Mouse (Mus musculus) erythroblast, embryonic 14.5 days (primary cell): Measurements from ENCODE around the gene Scamp4. TPM values are rescaled to one million over a fixed set of nuclear protein-coding genes. Genes with fewer than 3 reads are reported as not detected.

Experiments
- H3K27me3 ChIP-seq: 2 replicates; pipeline ENCODE4 v1.6.1; 2012; ENCODE audit warnings: inconsistent platforms; ENCODE audit not compliant: control insufficient read depth
- H3K36me3 ChIP-seq: 2 replicates; pipeline ENCODE4 v1.6.1; 2012; ENCODE audit warnings: mild to moderate bottlenecking, inconsistent platforms; ENCODE audit not compliant: control insufficient read depth
- H3K4me1 ChIP-seq: 2 replicates; pipeline ENCODE4 v1.6.1; 2012; ENCODE audit warnings: inconsistent platforms; ENCODE audit not compliant: control insufficient read depth
- H3K4me3 ChIP-seq: replicated peaks from 2 replicates; pipeline ENCODE3; 2012; ENCODE audit warnings: moderate library complexity, mild to moderate bottlenecking, inconsistent platforms
- H3K9me3 ChIP-seq: 2 replicates; pipeline ENCODE4 v1.6.1; 2012; ENCODE audit warnings: low read length, inconsistent platforms, mixed read lengths; ENCODE audit not compliant: control insufficient read depth
- GATA1 ChIP-seq: IDR thresholded peaks from 2 replicates; pipeline ENCODE4 v1.6.1; 2012; ENCODE audit warnings: low read length, inconsistent platforms, mixed read lengths
- TAL1 ChIP-seq: IDR thresholded peaks from 3 replicates; pipeline ENCODE4 v1.6.1; 2012; ENCODE audit warnings: low read length, inconsistent platforms, mixed read lengths
- polyA plus RNA-seq: library from polyadenylated mRNA; stranded (reverse); fragments of >175 nt; gene quantifications from 2 replicates; pipeline ENCODE4 v1.2.3, GENCODE M21; 2012

Scamp4 gene
- polyA plus RNA-seq, 1 experiment = 6.8 TPM

- Histone ChIP-seq H3K27me3 (no peaks in the 10 kb centered on the region), H3K4me1 (peaks cover 71% of the 10 kb centered on the region), H3K9me3 (no peaks in the 10 kb centered on the region), H3K4me3 (peak overlapping the region; percentile 87), H3K36me3 (peaks cover 5% of the 10 kb centered on the region; the same call in 1 of the 2 replicates)
- TF ChIP-seq TAL1 (no peak), GATA1 (no peak)
Measured at GRCm38 (mm10) chr10:80656130-80656862, 53.6 kb downstream of the Scamp4 start.

GRCm38 (mm10) chr10:80656863-80657623 lies 54.4 kb downstream of the Scamp4 start, which contains the start of gene Btbd2:
Btbd2 (minus strand) TSS chr10:80657071.
- Histone ChIP-seq H3K27me3 (no peaks in the 10 kb centered on the region), H3K36me3 (peaks cover 3% of the 10 kb centered on the region; the same call in 1 of the 2 replicates), H3K4me1 (peaks cover 71% of the 10 kb centered on the region), H3K4me3 (peak within 1 kb of the TSS; percentile 87), H3K9me3 (no peaks in the 10 kb centered on the region)
- TF ChIP-seq TAL1 (no peak), GATA1 (no peak)

GRCm38 (mm10) chr10:80658194-80658840 lies 55.6 kb downstream of the Scamp4 start:
- Histone ChIP-seq H3K27me3 (no peaks in the 10 kb centered on the region), H3K9me3 (no peaks in the 10 kb centered on the region), H3K4me1 (peaks cover 74% of the 10 kb centered on the region), H3K4me3 (no peak overlapping the region), H3K36me3 (no peaks in the 10 kb centered on the region; the same call in 1 of the 2 replicates)
- no peak for TF ChIP-seq TAL1
- TF ChIP-seq GATA1 = no peak

- Histone ChIP-seq H3K36me3 (no peaks in the 10 kb centered on the region; the same call in 1 of the 2 replicates), H3K9me3 (no peaks in the 10 kb centered on the region), H3K27me3 (no peaks in the 10 kb centered on the region), H3K4me1 (peaks cover 78% of the 10 kb centered on the region), H3K4me3 (peak overlapping the region; percentile 43)
- TF ChIP-seq GATA1 = no peak
- no peak for TF ChIP-seq TAL1
Measured at GRCm38 (mm10) chr10:80658841-80659202, 56.1 kb downstream of the Scamp4 start.

- Histone ChIP-seq H3K36me3 (no peaks in the 10 kb centered on the region; the same call in 1 of the 2 replicates), H3K27me3 (no peaks in the 10 kb centered on the region), H3K9me3 (no peaks in the 10 kb centered on the region), H3K4me1 (peaks cover 80% of the 10 kb centered on the region), H3K4me3 (peak overlapping the region; percentile 43)
- no peak for TF ChIP-seq GATA1
- TF ChIP-seq TAL1 = no peak
Measured at GRCm38 (mm10) chr10:80659213-80659612, 56.5 kb downstream of the Scamp4 start.

GRCm38 (mm10) chr10:80661149-80661548 lies 58.5 kb downstream of the Scamp4 start:
- H3K9me3 ChIP-seq = no peaks in the 10 kb centered on the region
- TF ChIP-seq TAL1 (no peak), GATA1 (no peak)
- H3K4me1 ChIP-seq = peaks cover 80% of the 10 kb centered on the region
- H3K27me3 ChIP-seq = no peaks in the 10 kb centered on the region
- H3K36me3 ChIP-seq = peaks cover 12% of the 10 kb centered on the region
- H3K4me3 ChIP-seq = no peak overlapping the region

GRCm38 (mm10) chr10:80663485-80664196 lies 61.0 kb downstream of the Scamp4 start:
- TF ChIP-seq GATA1 (no peak), TAL1 (no peak)
- H3K27me3 ChIP-seq = no peaks in the 10 kb centered on the region
- H3K36me3 ChIP-seq = peaks cover 37% of the 10 kb centered on the region
- peaks cover 72% of the 10 kb centered on the region for H3K4me1 ChIP-seq
- no peak overlapping the region for H3K4me3 ChIP-seq
- no peaks in the 10 kb centered on the region for H3K9me3 ChIP-seq

- peaks cover 72% of the 10 kb centered on the region for H3K4me1 ChIP-seq
- no peaks in the 10 kb centered on the region for H3K9me3 ChIP-seq
- H3K36me3 ChIP-seq = peaks cover 44% of the 10 kb centered on the region
- no peaks in the 10 kb centered on the region for H3K27me3 ChIP-seq
- H3K4me3 ChIP-seq = peak overlapping the region; percentile 27
- no peak for TF ChIP-seq TAL1
- no peak for TF ChIP-seq GATA1
Measured at GRCm38 (mm10) chr10:80664197-80665015, 61.7 kb downstream of the Scamp4 start.
